10 mouse cellular contexts compared by ENCODE assay signal in genomic region chr11:22692941-22693341, GRCm38 (mm10).
DNase-seq lines count a peak whose midpoint lies in the region; ATAC-seq lines count a peak whose summit lies in the region.
"Had no signal": no experiment of that assay in that cellular context is flagged by ENCODE, and none has a peak within 500 bp of the region (broad histone marks: within the 10 kb centered on the region; RNA-seq: fewer than 3 reads in every experiment).

No protein-coding gene starts in this region.

- peak; percentile 90 for ATAC-seq in granulocyte monocyte progenitor cell, adult 5-6 weeks (replicated peaks; ENCODE audit: poor library complexity, severe bottlenecking)

- peak; percentile 46 for DNase-seq in adrenal gland, adult 8-10 months
- DNase-seq in adrenal gland, postnatal 25 days = no peak
- peak; percentile 20 for DNase-seq in lung, postnatal 36 days
- no peak for DNase-seq in lung, postnatal 25 days (ENCODE audit: low spot score)
- peak; percentile 25 for DNase-seq in thymus, postnatal 4 days
- no peak for DNase-seq in layer of hippocampus, postnatal 36 days
- no peak for DNase-seq in testis, postnatal 14 days (ENCODE audit: low spot score)
- DNase-seq: heart, adult 18-20 months; kidney, adult 11 months had no signal

Comparison
In these comparisons a context has a peak if more than half of its experiments do, and no peak if none do; other contexts are left out.
1. DNase-seq: peak in adrenal gland, adult 8-10 months (single experiment), lung, postnatal 36 days (single experiment) and thymus, postnatal 4 days (single experiment); none in adrenal gland, postnatal 25 days (single experiment), lung, postnatal 25 days (single experiment), layer of hippocampus, postnatal 36 days (0 of 2) and testis, postnatal 14 days (single experiment).